Mouse (Mus musculus) erythroid progenitor cell, adult 5-6 weeks (primary cell): ENCODE data around the gene Barhl2. TPM values are rescaled to one million over a fixed set of nuclear protein-coding genes. Genes with fewer than 3 reads are reported as not detected.

ENCODE experiments used
- ATAC-seq: replicated peaks from 2 replicates; pipeline ENCODE4 v1.8.0; 2016; ENCODE audit warnings: moderate number of reproducible peaks, mild to moderate bottlenecking, moderate TSS enrichment, inconsistent platforms; ENCODE audit not compliant: poor library complexity, low FRiP score, severe bottlenecking
- total RNA-seq, 2 experiments: library from RNA; stranded (forward) in 1 of 2; stranded (reverse) in 1 of 2; fragments of 150-400 nt in 1 of 2; fragments of 186-747, 209-891 nt in 1 of 2; gene quantifications; 2 replicates each; pipeline versions ENCODE4 v1.2.3 to v1.2.4; 2015 to 2017; ENCODE audit warnings: low replicate concordance in 2 of 2

The Barhl2 gene
- total RNA-seq, 2 experiments from 2014 or later = not detected

DNA sequence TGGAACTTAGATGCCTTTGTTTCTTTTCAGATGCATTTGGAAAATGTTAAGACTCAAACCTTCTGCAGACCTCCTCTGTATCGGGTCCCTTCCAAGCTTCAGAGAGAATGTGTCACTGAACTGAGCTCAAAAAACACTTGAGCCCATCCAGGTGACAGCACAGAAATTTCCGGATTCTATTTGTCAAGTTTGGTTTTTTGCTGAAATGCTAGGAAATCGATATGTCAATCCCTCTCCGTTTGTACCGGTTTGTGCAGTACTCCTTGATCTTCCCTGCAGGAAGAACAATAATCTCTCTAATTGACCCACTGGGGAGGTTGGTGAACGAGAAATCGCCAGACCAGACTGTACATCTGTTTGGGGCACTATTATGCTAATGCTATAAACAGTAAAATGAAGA, 2.0 kb downstream of the Barhl2 start:
- ATAC-seq = no peak

DNA sequence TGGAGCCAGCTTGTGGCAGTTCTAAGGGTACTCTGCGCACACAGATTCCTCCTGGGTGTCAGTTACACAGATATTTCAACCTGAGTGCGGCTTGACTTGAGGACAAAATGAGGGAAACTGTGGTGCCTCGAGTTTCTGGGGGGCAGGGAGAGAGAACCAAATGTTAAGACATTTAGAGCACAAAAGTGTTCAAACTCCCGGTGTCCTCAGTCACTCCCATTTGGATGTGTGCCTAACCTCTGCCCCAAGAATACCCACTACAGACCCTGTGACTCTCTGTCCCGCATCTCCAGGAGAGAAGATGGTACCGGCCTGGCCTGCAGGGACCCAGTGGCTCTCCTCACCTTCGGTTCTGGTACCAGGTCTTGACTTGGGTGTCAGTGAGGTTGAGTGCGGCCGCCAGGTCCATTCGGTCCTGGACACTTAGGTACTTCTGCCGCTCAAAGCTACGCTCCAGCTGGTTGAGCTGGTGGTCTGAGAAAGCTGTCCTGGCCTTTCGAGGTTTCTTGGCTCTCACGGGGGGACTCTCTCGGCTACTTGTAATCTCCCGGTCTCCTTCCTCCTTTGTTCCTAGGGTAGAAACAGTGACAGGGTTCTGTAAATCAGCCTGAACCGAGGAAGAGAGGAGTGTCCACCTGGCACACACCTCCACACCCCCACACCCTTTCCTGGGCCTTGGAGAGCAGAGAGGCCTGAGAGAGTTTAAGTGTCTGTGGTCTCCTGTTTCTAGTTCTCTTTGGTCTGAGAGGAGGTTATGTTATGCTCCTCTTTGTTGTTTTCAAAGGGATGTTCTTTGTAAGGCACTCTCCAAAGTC, 2.7 kb downstream of the Barhl2 start:
- no peak for ATAC-seq

DNA sequence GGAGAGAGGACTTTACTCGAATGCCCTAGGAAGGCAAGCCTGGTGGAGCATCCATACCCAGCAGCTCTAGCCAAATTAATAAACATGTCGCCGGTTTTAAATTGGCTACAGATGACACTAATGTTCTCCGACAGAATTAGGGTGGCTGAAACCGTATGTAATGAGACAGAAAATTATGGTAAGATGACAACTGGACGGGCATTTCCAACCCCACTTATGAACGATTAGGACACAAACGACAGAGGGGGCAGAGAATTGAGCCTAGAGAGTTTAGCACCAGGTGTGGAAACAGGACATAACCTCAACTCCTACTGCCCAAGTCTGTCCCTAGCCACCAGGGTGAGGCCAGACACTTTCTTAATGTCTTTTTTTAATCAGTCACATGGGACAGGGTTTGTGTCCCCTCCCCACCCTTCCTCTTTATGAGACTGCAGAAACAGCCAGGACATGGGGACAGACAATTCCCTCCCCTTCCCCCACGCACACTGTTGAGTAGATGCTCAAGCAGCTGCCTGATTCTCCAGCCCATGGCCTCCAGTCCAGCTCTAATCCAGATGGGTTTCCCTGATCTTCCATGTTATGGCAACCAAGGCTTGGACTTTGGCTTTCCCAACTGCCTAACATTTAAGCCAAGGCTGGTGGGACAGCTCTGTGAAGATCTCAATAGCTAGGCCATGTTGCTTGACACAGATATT, 3.4 kb downstream of the Barhl2 start:
- no peak for ATAC-seq

DNA sequence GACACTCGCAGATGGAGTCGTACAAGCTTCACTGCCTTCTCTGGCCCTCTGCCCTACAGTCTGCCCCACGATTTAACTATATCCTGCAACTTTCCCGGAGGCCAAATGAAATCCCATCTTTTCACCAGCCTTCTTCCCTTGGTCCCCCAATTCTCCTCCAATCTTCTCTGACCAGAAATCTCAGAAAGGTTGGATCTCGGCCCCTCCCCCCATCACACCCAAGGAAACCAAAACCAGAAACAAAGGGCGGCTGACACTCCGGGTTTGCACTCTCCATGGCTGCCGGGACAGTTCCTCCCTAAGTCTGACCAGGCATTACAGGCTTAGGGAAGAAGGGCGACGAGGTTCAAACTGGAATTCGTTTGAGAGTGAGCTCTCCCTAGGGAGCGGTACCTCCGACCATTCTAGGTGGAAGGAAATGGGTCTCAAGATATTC, 4.1 kb downstream of the Barhl2 start:
- no peak for ATAC-seq

DNA sequence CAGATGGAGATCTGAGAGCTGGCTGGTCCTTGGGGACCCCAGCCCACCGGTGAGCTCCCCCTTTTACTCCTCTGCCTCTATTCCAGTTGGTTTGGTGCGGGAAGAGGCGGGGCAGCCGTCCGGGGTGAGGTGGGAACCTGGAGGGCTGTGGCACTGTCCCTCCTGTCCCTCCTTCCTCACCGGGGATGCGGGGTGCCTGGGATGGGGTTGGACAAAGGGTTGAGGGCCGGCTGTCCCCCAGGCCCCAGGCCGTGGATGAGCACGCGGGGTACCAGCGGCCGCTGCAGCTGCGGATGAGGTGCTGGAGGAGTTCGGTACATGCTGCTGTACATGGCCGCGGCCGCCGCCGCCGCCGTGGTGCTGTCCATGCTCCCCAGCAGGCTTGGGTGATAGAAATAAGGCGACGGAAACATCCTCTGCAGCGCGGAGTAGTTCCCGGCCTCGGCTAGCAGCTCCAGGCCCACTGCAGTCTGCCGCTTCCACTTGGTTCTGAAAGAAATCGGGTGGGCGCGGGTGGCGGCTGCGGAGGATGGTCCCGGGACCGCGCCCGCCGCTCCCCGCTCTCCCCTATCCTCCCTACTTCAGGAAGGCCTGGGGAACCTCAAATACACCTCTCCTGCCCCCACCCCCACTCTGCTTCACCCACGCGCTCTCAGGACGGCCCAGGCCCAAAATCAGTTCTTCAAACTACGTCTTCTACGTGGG, 4.6 kb downstream of the Barhl2 start:
- ATAC-seq = no peak

DNA sequence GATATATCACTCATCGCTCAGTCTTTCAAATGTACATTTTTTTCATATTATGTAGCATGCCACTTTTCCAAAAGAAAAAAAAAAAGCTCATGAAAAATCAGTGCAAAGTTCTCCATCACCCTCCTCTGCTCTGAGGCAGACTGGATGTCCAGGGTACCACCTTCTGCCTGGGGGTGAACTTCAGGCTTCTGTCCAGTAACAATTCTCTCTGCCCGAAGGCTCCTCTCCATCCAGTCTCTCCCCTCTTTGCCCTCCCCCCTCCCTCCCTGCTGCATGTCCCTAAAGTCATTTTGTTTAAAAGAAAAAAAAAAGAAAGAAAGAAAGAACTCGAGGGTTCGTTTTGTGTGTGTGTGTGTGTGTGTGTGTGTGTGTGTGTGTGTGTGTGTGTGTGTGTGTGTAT, 5.3 kb downstream of the Barhl2 start:
- no peak for ATAC-seq

DNA sequence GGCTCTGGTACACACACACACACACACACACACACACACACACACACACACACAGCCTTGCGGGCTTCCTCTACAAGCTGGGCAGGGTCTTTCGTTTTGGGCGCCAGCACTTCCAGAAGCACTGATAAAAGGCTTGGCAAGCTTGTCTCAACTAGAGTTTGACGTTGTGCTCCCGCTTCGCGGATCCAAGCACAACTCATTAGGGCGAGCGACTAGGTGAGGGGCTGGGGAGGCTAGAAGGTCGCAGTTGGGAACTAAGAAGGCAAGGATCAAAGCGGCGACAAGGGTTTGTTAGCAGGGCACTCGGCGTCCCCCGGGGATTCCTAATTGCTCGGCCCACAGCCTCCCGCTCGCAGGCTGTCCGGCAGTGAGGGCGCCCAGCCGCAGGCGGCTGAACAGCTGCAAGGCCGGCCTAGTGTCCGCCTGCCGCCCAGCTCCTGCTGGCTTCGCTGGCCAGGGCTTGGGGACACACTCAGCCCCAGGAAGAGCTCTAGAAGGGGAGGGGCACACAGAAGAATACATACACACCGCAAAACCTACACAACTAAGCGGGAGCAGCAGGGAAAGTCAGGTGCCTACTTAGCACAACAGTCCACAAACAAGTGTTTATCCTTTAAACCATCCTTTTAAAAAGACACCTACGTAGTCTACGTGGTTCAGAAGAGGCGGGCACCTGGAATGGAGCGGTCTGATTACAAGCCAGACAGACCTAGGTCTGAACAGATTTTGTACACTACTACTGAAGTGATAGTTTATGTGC, 6.1 kb downstream of the Barhl2 start:
- ATAC-seq = no peak

DNA sequence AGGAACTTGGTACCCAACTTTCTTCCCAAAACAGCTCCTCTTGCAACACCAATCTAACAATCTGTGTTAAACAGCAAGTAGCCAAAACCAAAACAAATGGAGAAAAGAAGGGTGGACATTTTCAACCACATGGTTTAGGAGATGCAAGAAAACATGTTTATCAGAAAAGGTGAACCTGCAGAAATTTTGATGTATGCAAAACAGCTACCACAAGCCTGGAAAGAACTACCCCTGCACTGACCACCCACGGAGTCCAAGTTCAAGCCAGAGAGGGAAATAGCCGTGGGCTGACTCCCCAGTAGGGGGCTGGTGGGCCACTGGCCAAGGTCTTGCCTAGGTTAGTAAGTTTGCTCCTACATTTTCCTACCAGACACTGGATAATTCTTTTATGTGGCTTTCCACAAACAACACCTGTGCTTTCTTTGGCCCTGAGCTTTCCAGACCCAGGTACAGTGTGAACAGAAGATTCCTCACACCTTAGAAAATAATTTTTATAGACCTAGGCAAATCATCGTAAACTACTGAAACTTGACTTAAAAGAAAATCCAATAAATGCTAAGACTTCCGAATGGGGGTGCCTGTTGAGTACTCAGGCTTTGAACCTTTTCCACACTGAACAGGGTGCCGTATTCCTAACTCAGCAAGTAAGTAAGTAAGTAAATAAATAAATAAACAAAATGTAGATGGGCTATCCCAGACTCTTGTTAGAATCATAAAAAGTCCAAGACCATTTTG, 7.4 kb downstream of the Barhl2 start:
- ATAC-seq = no peak

DNA sequence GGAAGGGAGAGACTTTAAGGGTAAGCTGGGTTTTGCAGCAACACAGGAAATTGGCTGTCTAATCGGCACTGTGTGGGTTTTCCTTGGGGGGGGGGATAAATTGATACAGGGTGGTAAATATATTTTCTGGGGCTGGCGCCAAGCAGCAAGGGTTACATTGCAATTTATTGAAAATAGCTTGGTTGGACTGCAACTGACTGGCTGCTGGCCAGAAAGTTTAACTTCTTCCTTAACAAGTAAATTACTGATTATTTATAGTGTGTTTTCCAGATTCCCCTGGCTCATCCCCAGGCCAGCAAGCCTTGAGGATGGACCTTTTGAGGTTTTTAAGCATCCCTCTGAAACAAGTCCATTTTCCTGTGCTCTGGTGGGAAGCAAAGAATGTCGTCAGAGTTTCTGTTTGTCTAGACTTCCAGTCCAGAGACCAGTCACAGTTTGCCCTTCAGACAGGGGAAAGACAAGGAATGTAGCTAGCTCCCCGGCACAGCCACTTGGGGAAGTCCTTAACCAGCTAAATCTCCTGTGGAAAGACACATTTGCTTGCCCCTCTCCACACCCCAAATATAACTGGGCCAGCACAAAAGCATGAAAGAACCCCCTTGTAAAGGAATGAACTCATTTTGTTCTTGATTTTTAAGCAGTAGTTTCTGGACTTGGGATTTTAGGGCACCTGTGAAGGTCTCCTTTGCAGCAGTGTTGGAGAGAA, 8.1 kb downstream of the Barhl2 start:
- no peak for ATAC-seq

DNA sequence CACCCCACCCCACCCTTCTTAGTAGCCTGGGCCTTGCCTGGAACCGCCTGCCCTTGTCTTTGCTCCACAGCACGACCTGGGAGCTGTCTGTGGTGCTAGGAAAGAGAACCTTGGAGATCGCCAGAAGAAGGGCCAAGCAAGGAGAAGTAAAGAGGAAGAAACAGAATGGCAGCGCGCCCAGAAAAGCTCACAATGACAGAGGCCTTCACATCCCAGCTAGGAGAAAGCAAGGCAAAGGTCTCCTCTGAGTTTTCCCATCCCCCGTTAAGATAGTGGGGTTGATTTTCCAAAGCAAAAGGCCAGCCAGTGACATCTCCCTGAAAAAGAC, 9.2 kb downstream of the Barhl2 start:
- ATAC-seq = no peak

DNA sequence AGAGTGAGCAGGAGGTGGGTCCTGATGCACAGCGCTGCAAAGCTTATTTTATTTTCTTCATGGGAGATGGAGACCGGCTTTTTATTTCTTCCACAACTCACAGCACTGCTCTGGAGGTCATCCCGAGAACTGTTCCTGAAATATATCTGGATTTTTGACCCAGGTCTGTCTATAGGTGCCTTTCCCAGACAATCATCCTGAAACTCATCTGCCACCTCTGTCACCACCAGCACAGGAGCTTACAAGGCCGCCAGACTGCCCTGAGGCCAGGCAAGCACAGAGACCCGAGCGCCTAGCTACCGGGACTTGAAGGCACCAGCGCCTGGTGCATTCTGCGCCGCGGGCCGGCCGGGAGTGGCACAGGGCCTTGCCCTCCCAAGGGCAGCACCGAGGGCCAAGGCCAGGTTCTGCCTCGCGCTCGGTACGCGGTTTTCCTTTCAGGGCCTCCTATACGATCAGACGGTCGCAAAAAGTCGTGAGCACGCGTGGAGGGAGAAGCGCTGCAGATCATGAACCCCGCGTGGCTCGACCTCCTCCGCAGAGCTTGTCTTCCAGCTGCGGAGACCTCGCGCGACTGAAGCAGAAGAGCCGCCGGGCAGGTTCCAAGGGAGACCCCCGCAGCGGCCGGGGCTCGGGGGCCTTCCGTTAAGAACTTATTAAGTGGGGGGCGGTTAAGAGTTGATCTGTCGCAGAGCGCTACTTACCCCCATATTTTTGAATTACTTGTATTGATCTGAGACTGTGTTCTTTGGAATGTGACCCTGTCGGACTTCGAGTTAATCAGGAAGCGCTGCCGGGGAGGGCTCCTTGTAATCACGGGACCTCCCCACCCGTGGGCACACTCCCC, 9.8 kb downstream of the Barhl2 start:
- ATAC-seq = no peak

DNA sequence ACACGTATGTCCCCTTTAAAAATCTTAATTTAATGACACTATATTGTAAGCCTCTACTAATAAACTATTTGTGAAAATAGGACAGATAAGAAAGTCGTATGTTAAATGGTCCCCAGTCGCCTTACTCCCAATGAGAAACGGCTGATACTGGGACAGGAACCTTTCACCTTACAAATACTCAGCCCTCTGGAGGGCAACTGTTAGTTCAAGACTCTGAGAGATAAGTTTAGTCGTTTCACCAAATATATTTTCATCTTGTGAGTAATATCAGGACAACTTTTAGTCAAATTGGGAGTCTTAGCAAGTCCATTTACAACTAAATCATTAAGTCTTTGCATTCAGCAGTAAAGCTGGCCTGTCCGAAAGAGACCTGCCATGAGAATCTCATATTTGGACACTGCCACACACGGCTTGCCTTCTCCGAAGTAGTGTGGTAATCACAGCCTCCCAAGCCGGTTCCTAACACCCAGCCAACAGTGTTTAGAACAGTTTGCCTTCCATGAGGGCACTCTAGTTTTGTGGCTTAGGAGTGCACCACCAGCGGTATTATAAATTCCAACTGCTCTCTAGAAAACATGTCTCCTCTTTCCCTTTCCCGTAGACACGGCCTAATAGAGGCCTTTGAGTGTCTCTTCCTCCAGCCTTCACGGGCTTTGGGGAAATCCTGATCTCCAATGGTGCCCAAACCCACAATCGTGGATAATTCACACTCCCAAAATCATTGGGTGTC, 10.7 kb downstream of the Barhl2 start:
- no peak for ATAC-seq

DNA sequence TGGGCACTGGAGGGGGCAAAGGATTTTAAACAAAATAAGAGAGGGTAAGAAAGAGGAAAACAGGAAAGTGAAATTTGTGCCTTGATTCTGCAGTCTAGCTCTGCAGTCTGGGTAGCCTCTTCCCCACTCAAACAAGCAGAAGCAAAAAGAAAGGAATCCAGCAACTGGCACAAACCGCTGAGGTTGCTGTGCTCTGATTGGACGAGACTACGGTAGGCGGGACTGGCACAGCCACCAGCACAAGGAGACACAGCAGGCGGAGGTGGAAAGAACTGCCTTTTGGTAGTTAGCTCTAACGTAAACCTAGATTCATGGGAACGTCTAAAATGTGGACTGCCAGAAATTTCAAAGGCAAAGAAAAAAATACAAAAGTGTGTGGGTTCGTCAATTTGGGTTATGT, 11.4 kb downstream of the Barhl2 start:
- ATAC-seq = no peak

DNA sequence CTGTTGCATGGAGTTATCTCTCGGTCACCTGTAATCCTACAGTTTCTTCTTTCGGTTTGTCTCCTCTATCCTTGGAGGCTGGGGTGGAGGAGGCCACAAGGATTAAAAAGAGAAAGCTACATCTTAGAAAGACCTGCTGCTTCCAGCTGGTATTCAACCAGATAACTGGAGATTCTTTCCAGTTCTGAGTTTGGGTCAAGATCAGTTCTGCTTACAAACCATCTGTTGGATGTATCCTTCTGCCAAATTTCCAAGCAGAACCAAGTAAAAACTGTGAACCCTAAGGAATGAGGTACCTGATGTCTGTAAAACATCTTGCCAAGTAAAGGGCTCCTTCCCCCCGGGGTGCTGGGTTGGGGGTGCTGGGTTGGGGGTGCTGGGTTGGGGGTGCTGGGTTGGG, 12.3 kb downstream of the Barhl2 start:
- no peak for ATAC-seq

DNA sequence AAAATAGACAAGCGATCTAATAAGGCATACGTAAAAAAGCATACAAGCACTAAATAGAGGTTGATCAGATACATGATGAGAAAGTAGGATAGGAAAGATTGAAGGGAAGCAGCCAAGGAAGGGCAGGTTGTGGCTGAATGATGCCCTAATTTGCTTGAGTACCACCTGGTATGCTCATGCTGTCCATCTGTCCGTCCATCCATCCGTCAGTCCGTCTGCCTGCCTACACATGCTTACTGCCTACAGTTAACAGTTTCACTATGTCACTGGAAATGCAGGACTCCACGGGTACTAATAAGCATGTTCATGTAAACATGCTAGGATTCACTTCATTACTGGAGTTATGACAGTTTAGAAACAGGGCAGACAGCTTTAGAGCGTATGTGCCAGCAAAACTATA, 19.1 kb downstream of the Barhl2 start:
- ATAC-seq = no peak

DNA sequence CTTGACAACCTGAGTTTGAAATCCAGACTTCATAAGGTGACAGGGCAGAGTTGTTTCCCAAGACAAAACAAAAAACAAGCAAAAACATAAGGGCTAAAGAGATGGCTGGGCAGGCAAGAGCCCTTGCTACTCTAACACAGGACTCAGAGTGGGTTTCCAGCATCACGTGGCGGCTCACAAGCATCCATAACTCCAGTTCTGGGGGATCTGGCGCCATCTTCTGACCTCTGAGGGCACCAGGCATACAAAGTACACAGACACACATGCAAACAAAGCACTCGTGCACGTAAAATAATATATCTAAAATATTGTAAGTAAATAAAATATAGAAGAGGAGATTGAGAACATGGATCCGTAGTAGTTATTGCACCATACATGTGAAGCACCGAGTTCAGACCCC, 31.9 kb downstream of the Barhl2 start:
- no peak for ATAC-seq

DNA sequence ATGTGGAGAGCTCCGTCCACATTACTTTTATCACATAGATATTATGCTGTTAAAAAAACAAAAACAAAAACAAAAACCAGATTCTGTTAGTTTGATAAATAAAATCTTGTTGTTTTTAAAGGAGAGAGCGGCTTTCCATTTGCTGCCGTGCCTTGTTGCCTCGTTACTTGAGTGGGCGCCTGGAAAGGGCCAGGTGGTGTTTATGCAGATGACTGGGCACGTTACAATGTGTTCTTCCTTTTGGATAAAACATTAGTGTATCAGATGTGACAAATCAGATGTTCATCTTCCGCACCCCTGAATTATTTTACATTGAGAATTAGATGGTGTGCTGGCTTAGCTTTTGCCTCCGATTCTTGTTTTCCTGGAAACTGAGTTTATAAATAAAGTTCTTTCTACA, 37.1 kb downstream of the Barhl2 start:
- no peak for ATAC-seq

DNA sequence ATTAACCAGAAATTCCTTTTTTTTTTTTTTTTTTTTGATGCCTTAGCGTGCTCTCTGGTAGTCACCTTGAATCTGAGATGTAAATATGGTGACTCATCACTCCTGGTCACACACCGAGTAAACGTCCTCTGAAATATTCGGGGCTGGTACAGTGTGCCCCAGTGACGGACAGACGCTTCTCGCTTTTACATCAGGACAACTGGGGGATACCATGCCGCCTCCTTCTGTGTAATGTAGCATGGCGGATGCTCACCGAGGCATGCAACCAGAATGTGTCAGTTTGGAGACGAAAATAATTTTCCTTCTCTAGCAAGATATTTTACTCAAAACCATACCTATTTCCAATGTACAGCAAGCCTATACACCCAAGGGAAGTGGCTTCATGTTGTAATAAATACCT, 37.6 kb downstream of the Barhl2 start:
- ATAC-seq = no peak
